Mouse (Mus musculus): ENCODE measurements at regions not wholly inside any gene's neighbourhood (a gene's known extent, or its start where the extent isn't known, plus 50 kb on each side); places are given as distances from the start of the nearest gene placed in this dataset.

- no peak overlapping the region for H3K4me2 ChIP-seq (ENCODE audit: low read depth, low read length)
- ATAC-seq: no peak
- H3K4me3 ChIP-seq (ENCODE audit: low read depth, low read length): no peak overlapping the region
- H3K27ac ChIP-seq (ENCODE audit: low read depth): no peak overlapping the region
- H3K36me3 ChIP-seq (replicated peaks; ENCODE audit: insufficient read depth, low read length): no peaks in the 10 kb centered on the region
- TF ChIP-seq CTCF (IDR thresholded peaks at IDR 0.05; ENCODE audit: low read depth) (no peak), EP300 (IDR thresholded peaks at IDR 0.05; ENCODE audit: low read depth) (no peak)
- no peaks in the 10 kb centered on the region for H3K9me3 ChIP-seq (ENCODE audit: low read length)
- H3K9ac ChIP-seq (replicated peaks): no peak overlapping the region
- 54% methylated on average over 3 of the region's 3 CpGs for WGBS (ENCODE audit: insufficient replicate concordance)
- H3K27me3 ChIP-seq (ENCODE audit: insufficient read depth, low read length): no peaks in the 10 kb centered on the region
- no peak for DNase-seq
- no peaks in the 10 kb centered on the region for H3K4me1 ChIP-seq (ENCODE audit: insufficient read depth)
These were observed 1110.1 kb downstream of the Gsdmc2 start for GRCm38 (mm10) chr15:62734900-62735299.

- H3K4me2 ChIP-seq (ENCODE audit: low read depth, low read length): no peak overlapping the region
- H3K4me1 ChIP-seq (ENCODE audit: insufficient read depth): no peaks in the 10 kb centered on the region
- H3K4me3 ChIP-seq (ENCODE audit: low read depth, low read length): no peak overlapping the region
- TF ChIP-seq CTCF (IDR thresholded peaks at IDR 0.05; ENCODE audit: low read depth) (no peak), EP300 (IDR thresholded peaks at IDR 0.05; ENCODE audit: low read depth) (no peak)
- no peak for ATAC-seq
- no peak for DNase-seq
- H3K9me3 ChIP-seq (ENCODE audit: low read length): no peaks in the 10 kb centered on the region
- no peak overlapping the region for H3K27ac ChIP-seq (ENCODE audit: low read depth)
- H3K27me3 ChIP-seq (ENCODE audit: insufficient read depth, low read length): no peaks in the 10 kb centered on the region
- no peak overlapping the region for H3K9ac ChIP-seq (replicated peaks)
- WGBS (ENCODE audit: insufficient replicate concordance): 38% methylated on average over 3 of the region's 3 CpGs
- H3K36me3 ChIP-seq (replicated peaks; ENCODE audit: insufficient read depth, low read length): no peaks in the 10 kb centered on the region
These were observed 1114.5 kb downstream of the Gsdmc2 start for GRCm38 (mm10) chr15:62730524-62730923.

GRCm38 (mm10) chr15:62714265-62714664 is 1130.7 kb downstream of the Gsdmc2 start:
- peak overlapping the region; percentile 80 for H3K27ac ChIP-seq (ENCODE audit: low read depth)
- TF ChIP-seq EP300 (IDR thresholded peaks at IDR 0.05; ENCODE audit: low read depth) (0 out of 2 replicates have a peak, but pooled peaks have one; percentile 32), CTCF (IDR thresholded peaks at IDR 0.05; ENCODE audit: low read depth) (no peak)
- H3K36me3 ChIP-seq (replicated peaks; ENCODE audit: insufficient read depth, low read length): no peaks in the 10 kb centered on the region
- no peak overlapping the region for H3K4me2 ChIP-seq (ENCODE audit: low read depth, low read length)
- 0 out of 2 replicates have a peak, but pooled peaks cover 3% of the 10 kb centered on the region for H3K4me1 ChIP-seq (ENCODE audit: insufficient read depth)
- H3K4me3 ChIP-seq (ENCODE audit: low read depth, low read length): no peak overlapping the region
- no peaks in the 10 kb centered on the region for H3K9me3 ChIP-seq (ENCODE audit: low read length)
- WGBS (ENCODE audit: insufficient replicate concordance): 27% methylated on average over 3 of the region's 3 CpGs
- DNase-seq (peak; percentile 25), ATAC-seq (peak; percentile 50)
- no peaks in the 10 kb centered on the region for H3K27me3 ChIP-seq (ENCODE audit: insufficient read depth, low read length)
- H3K9ac ChIP-seq (replicated peaks): no peak overlapping the region

- H3K36me3 ChIP-seq (replicated peaks; ENCODE audit: insufficient read depth, low read length): no peaks in the 10 kb centered on the region
- H3K4me2 ChIP-seq (ENCODE audit: low read depth, low read length): no peak overlapping the region
- DNase-seq: peak; percentile 60
- no peaks in the 10 kb centered on the region for H3K27me3 ChIP-seq (ENCODE audit: insufficient read depth, low read length)
- H3K27ac ChIP-seq (ENCODE audit: low read depth): peak overlapping the region; percentile 80
- WGBS (ENCODE audit: insufficient replicate concordance): 63% methylated on average over 9 of the region's 9 CpGs
- H3K9ac ChIP-seq (replicated peaks): no peak overlapping the region
- TF ChIP-seq EP300 (IDR thresholded peaks at IDR 0.05; ENCODE audit: low read depth): peak; percentile 50; the same call in 1 of the 2 replicates
- no peak for TF ChIP-seq CTCF (IDR thresholded peaks at IDR 0.05; ENCODE audit: low read depth)
- H3K4me3 ChIP-seq (ENCODE audit: low read depth, low read length): no peak overlapping the region
- peak; percentile 91 for ATAC-seq
- no peaks in the 10 kb centered on the region for H3K9me3 ChIP-seq (ENCODE audit: low read length)
- 0 out of 2 replicates have a peak, but pooled peaks cover 3% of the 10 kb centered on the region for H3K4me1 ChIP-seq (ENCODE audit: insufficient read depth)
These were observed 1132.3 kb downstream of the Gsdmc2 start for GRCm38 (mm10) chr15:62712543-62713131.

- Histone ChIP-seq H3K9ac (replicated peaks) (no peak overlapping the region), H3K27ac (ENCODE audit: low read depth) (peak overlapping the region; percentile 79), H3K36me3 (replicated peaks; ENCODE audit: insufficient read depth, low read length) (no peaks in the 10 kb centered on the region), H3K4me1 (ENCODE audit: insufficient read depth) (0 out of 2 replicates have a peak, but pooled peaks cover 3% of the 10 kb centered on the region), H3K4me2 (ENCODE audit: low read depth, low read length) (no peak overlapping the region), H3K4me3 (ENCODE audit: low read depth, low read length) (no peak overlapping the region), H3K9me3 (ENCODE audit: low read length) (no peaks in the 10 kb centered on the region), H3K27me3 (ENCODE audit: insufficient read depth, low read length) (no peaks in the 10 kb centered on the region)
- DNase-seq (no peak), ATAC-seq (no peak)
- TF ChIP-seq EP300 (IDR thresholded peaks at IDR 0.05; ENCODE audit: low read depth) (no peak), CTCF (IDR thresholded peaks at IDR 0.05; ENCODE audit: low read depth) (no peak)
- 79% methylated on average over 3 of the region's 3 CpGs for WGBS (ENCODE audit: insufficient replicate concordance)
These were observed 1132.9 kb downstream of the Gsdmc2 start for GRCm38 (mm10) chr15:62712060-62712542.

- H3K4me3 ChIP-seq (ENCODE audit: low read depth, low read length): no peak overlapping the region
- no peaks in the 10 kb centered on the region for H3K36me3 ChIP-seq (replicated peaks; ENCODE audit: insufficient read depth, low read length)
- no peak overlapping the region for H3K27ac ChIP-seq (ENCODE audit: low read depth)
- WGBS (ENCODE audit: insufficient replicate concordance): 80% methylated on average over 2 of the region's 2 CpGs
- H3K4me2 ChIP-seq (ENCODE audit: low read depth, low read length): no peak overlapping the region
- no peaks in the 10 kb centered on the region for H3K9me3 ChIP-seq (ENCODE audit: low read length)
- no peaks in the 10 kb centered on the region for H3K27me3 ChIP-seq (ENCODE audit: insufficient read depth, low read length)
- no peak for ATAC-seq
- H3K9ac ChIP-seq (replicated peaks): no peak overlapping the region
- no peak for TF ChIP-seq EP300 (IDR thresholded peaks at IDR 0.05; ENCODE audit: low read depth)
- no peak for DNase-seq
- 0 out of 2 replicates have a peak, but pooled peaks cover 3% of the 10 kb centered on the region for H3K4me1 ChIP-seq (ENCODE audit: insufficient read depth)
These were observed 1135.4 kb downstream of the Gsdmc2 start for GRCm38 (mm10) chr15:62709546-62709945.
